Comparison of ENCODE assay signal across 8 mouse cellular contexts in the genomic region with DNA sequence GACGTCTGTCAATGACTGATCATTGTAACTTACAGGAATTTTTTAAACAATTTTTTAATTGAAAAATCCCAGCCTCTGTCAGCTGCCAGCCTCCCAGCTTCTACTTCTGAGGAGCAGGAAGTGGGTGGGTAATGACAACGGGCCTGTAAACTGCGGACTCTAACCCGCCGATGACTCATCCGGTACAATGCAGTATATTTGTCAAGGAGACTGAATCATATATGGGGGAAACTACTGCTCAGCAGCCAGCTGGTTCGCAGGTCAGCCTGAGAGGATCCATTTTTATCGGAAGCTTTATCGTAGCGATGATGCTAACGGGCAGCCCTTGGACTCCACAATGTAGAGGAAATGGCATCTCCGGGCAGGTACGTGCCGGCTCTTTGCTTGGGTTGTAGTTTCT. TPM values are rescaled to one million over a fixed set of nuclear protein-coding genes. Genes with fewer than 3 reads are reported as not detected.
A peak's percentile ranks its signal among the peaks of the same experiment; 100 is the strongest.
DNase-seq lines count a peak whose midpoint lies in the region; ATAC-seq and TF ChIP-seq lines count a peak whose summit lies in the region.

No protein-coding gene starts in this region.

- H3K27ac ChIP-seq in kidney, embryonic 15.5 days: peak overlapping the region; percentile 71
- no peak overlapping the region for H3K27ac ChIP-seq in ES-E14 (ENCODE audit: insufficient read depth, low read depth, low read length, poor library complexity, severe bottlenecking)
- H3K27ac ChIP-seq in cortical plate, adult 2 months (ENCODE audit: insufficient read depth, low read length): peak overlapping the region; percentile 52; the same call in 1 of the 2 replicates
- no peak overlapping the region for H3K27ac ChIP-seq in hindbrain, embryonic 16.5 days (ENCODE audit: low read depth, low read length)

- H3K27me3 ChIP-seq in kidney, embryonic 15.5 days: no peaks in the 10 kb centered on the region
- no peaks in the 10 kb centered on the region for H3K27me3 ChIP-seq in hindbrain, embryonic 16.5 days (replicated peaks; ENCODE audit: control insufficient read depth, insufficient read depth, low read length)

- H3K4me2 ChIP-seq in kidney, embryonic 15.5 days: peak overlapping the region; percentile 31; the same call in 1 of the 2 replicates
- no peak overlapping the region for H3K4me2 ChIP-seq in hindbrain, embryonic 16.5 days (ENCODE audit: low read length)

- peaks cover 61% of the 10 kb centered on the region for H3K4me1 ChIP-seq in kidney, embryonic 15.5 days
- peaks cover 10 to 13% of the 10 kb centered on the region in 2 experiments; a peak in 3 of 4 replicates for H3K4me1 ChIP-seq in ES-E14 (ENCODE audit: control insufficient read depth in 2 of 2, insufficient read depth in 2 of 2, low read length in 2 of 2, poor library complexity in 1 of 2)
- peaks cover 13% of the 10 kb centered on the region; the same call in 1 of the 2 replicates for H3K4me1 ChIP-seq in cortical plate, adult 2 months (ENCODE audit: control insufficient read depth, insufficient read depth, low read length)
- peaks cover 9% of the 10 kb centered on the region; the same call in 1 of the 2 replicates for H3K4me1 ChIP-seq in hindbrain, embryonic 16.5 days (ENCODE audit: control insufficient read depth, insufficient read depth, low read depth, low read length)

- no peaks in the 10 kb centered on the region for H3K9me3 ChIP-seq in kidney, embryonic 15.5 days (replicated peaks)
- no peaks in the 10 kb centered on the region for H3K9me3 ChIP-seq in ES-E14 (ENCODE audit: control insufficient read depth, insufficient read depth, low read depth, low read length)
- H3K9me3 ChIP-seq in hindbrain, embryonic 16.5 days (ENCODE audit: control insufficient read depth, low read length): no peaks in the 10 kb centered on the region

- in situ Hi-C loops in ES-E14 (cut with MboI; ENCODE audit: low sequenced_read_pairs in 2 of 2, unreplicated experiment in 2 of 2): no loop called here

- intact Hi-C loops in left cerebral cortex, postnatal 36 days (cut with DNase I): no loop called here

- no peak overlapping the region for H3K9ac ChIP-seq in kidney, embryonic 15.5 days
- peak overlapping the region; percentile 45; the same call in 1 of the 2 replicates for H3K9ac ChIP-seq in ES-E14 (ENCODE audit: insufficient read depth, low read depth, low read length, poor library complexity, severe bottlenecking)
- no peak overlapping the region for H3K9ac ChIP-seq in hindbrain, embryonic 16.5 days (ENCODE audit: low read depth, low read length)

- no peak for TF ChIP-seq POLR2A in cortical plate, adult 2 months (IDR thresholded peaks at IDR 0.05; ENCODE audit: extremely low read depth, insufficient read depth, low read length)

- no peak for TF ChIP-seq CTCF in cortical plate, adult 2 months (IDR thresholded peaks at IDR 0.05; ENCODE audit: extremely low read depth, insufficient read depth, low read length)

- WGBS in kidney, embryonic 15.5 days: 39% methylated on average over 14 of the region's 14 CpGs
- 80% methylated on average over 14 of the region's 14 CpGs for WGBS in hindbrain, embryonic 16.5 days

- no peak overlapping the region for H3K4me3 ChIP-seq in kidney, embryonic 15.5 days (replicated peaks)
- 0 out of 4 replicates have a peak overlapping the region, but pooled peaks of 1 of the 2 experiments have one; percentile 12 for H3K4me3 ChIP-seq in ES-E14 (ENCODE audit: insufficient read depth in 1 of 2, low read depth in 1 of 2, low read length in 2 of 2, poor library complexity in 1 of 2, severe bottlenecking in 1 of 2)
- peak overlapping the region; percentile 53 for H3K4me3 ChIP-seq in cortical plate, adult 2 months (ENCODE audit: insufficient read depth, low read length)
- H3K4me3 ChIP-seq in hindbrain, embryonic 16.5 days (ENCODE audit: low read length): no peak overlapping the region

- DNase-seq in kidney, postnatal 4 days: no peak
- no peak for DNase-seq in ES-E14 (ENCODE audit: low read depth, low spot score)
- peak; percentile 56 to 68 for DNase-seq in left cerebral cortex, postnatal 36 days (ENCODE audit: low spot score in 2 of 2)
- DNase-seq in gastrocnemius, postnatal 25 days: no peak

- no peaks in the 10 kb centered on the region for H3K36me3 ChIP-seq in kidney, embryonic 15.5 days
- peaks cover 2% of the 10 kb centered on the region; the same call in 1 of the 2 replicates for H3K36me3 ChIP-seq in ES-E14 (ENCODE audit: control insufficient read depth, insufficient read depth, low read length, poor library complexity, severe bottlenecking)
- no peaks in the 10 kb centered on the region for H3K36me3 ChIP-seq in hindbrain, embryonic 16.5 days (ENCODE audit: control insufficient read depth, insufficient read depth, low read length)

- peak; percentile 16; the same call in 1 of the 2 replicates for ATAC-seq in kidney, embryonic 15.5 days (replicated peaks; ENCODE audit: low FRiP score)
- peak; percentile 65; the same call in 1 of the 2 replicates for ATAC-seq in neutrophil, adult 5-6 weeks (ENCODE audit: extremely low read depth, insufficient number of reproducible peaks, low FRiP score, poor library complexity, severe bottlenecking)
- ATAC-seq in hindbrain, embryonic 16.5 days: no peak

TF ChIP-seq in ES-E14, 5 proteins besides CTCF, POLR2A, EP300 and RAD21:
- TF ChIP-seq MAFK (IDR thresholded peaks at IDR 0.05; ENCODE audit: insufficient read depth, low read depth, low read length) (no peak), ZC3H11A (IDR thresholded peaks at IDR 0.05; ENCODE audit: borderline replicate concordance, low read depth, low read length) (no peak), HCFC1 (IDR thresholded peaks at IDR 0.05; ENCODE audit: borderline replicate concordance, insufficient read depth, low read length) (no peak), CHD2 (IDR thresholded peaks at IDR 0.05; ENCODE audit: low read depth, low read length) (no peak), ZNF384 (IDR thresholded peaks at IDR 0.05; ENCODE audit: low read depth, low read length) (no peak)

RNA-seq across cellular contexts. Expression of a gene that starts 55.2 kb away (rescaled TPM):
- 9.8 and 11.0 TPM in 2 replicates for polyA plus RNA-seq in kidney, embryonic 15.5 days (2015; fragmentation: Nextera tagmentation; extraction: Ambion mirVana)
- 19.4 and 21.6 TPM in 2 replicates for total RNA-seq in ES-E14 (2012; rRNA removed)
- polyA plus RNA-seq in cortical plate, adult 2 months (2012; rRNA removed): 42.0 and 43.0 TPM in 2 replicates
- 100 to 1,000 TPM in 1 of 2 experiments, 10 to 100 TPM in 1; 85.1 to 102 TPM for total RNA-seq in left cerebral cortex, postnatal 36 days (2021)
- 2.6 and 2.8 TPM in 2 replicates for total RNA-seq in neutrophil, adult 5-6 weeks (2017)
- polyA plus RNA-seq in hindbrain, embryonic 16.5 days (2015; fragmentation: Nextera tagmentation; extraction: Ambion mirVana): 6.7 and 7.4 TPM in 2 replicates
- 1 to 10 TPM; 7.2 to 7.6 TPM for total RNA-seq in gastrocnemius, postnatal 25 days (2021)

Comparison
In these comparisons a context has a peak if more than half of its experiments do, and no peak if none do; other contexts are left out.
1. H3K27ac ChIP-seq: peak in kidney, embryonic 15.5 days (single experiment) and cortical plate, adult 2 months (single experiment); none in ES-E14 (single experiment) and hindbrain, embryonic 16.5 days (single experiment).
2. DNase-seq: peak in left cerebral cortex, postnatal 36 days (2 of 2); none in kidney, postnatal 4 days (0 of 2), ES-E14 (single experiment) and gastrocnemius, postnatal 25 days (single experiment).